Mouse (Mus musculus) lung, embryonic 15.5 days (tissue): ENCODE data around the gene Atp4b. TPM values are rescaled to one million over a fixed set of nuclear protein-coding genes. Genes with fewer than 3 reads are reported as not detected.
"Not testable (repeated sequence)": the region's sequence is repeated elsewhere in the genome, so short reads cannot be mapped to it uniquely, and the experiment has no call there.

Source experiments
- ATAC-seq: fragments of 200-750 bp; cut with Nextera tagmentation; 2 replicates; pipeline ENCODE4 v1.8.0; 2017; ENCODE audit warnings: moderate number of reproducible peaks, borderline replicate concordance; ENCODE audit not compliant: low FRiP score, low TSS enrichment; ENCODE audit errors: extremely low read depth
- H3K27ac ChIP-seq: fragments of 300-500 bp; sonication (generic); 2 replicates; pipeline ENCODE4 v1.5.1; 2015; ENCODE audit warnings: moderate library complexity, mild to moderate bottlenecking, inconsistent platforms
- H3K27me3 ChIP-seq: fragments of 300-500 bp; sonication (generic); 2 replicates; pipeline ENCODE4 v1.6.1; 2015; ENCODE audit warnings: inconsistent platforms
- H3K36me3 ChIP-seq: fragments of 300-500 bp; sonication (generic); 2 replicates; pipeline ENCODE4 v1.6.1; 2015; ENCODE audit warnings: inconsistent platforms
- H3K4me1 ChIP-seq: fragments of 300-500 bp; sonication (generic); 2 replicates; pipeline ENCODE4 v1.6.1; 2015; ENCODE audit warnings: inconsistent platforms
- H3K4me2 ChIP-seq: fragments of 300-500 bp; sonication (generic); 2 replicates; pipeline ENCODE4 v1.6.1; 2015; ENCODE audit warnings: inconsistent platforms, mild to moderate bottlenecking, moderate library complexity
- H3K4me3 ChIP-seq: fragments of 300-500 bp; sonication (generic); 2 replicates; pipeline ENCODE4 v1.5.1; 2015; ENCODE audit warnings: mild to moderate bottlenecking, inconsistent platforms
- H3K9ac ChIP-seq: fragments of 300-500 bp; sonication (generic); 2 replicates; pipeline ENCODE4 v1.6.1; 2015; ENCODE audit warnings: inconsistent platforms
- H3K9me3 ChIP-seq: fragments of 300-500 bp; sonication (generic); 2 replicates; pipeline ENCODE4 v1.6.1; 2016; ENCODE audit warnings: inconsistent platforms
- WGBS: fragments of 180-500 bp; shearing (Covaris S2); methylation state at CpG from one replicate; pipeline ENCODE4 v1.1.7; 2015; 5-methylcytosine and 5-hydroxymethylcytosine counted together
- polyA plus RNA-seq: library from polyadenylated mRNA; unstranded; fragments of >200 nt; fragmentation: Nextera tagmentation; extraction: Ambion mirVana; gene quantifications from 2 replicates; pipeline ENCODE4 v1.2.1, GENCODE M21; 2015

Gene Atp4b
- polyA plus RNA-seq, 1 experiment from 2014 or later: not detected

- WGBS: 82% methylated on average over 8 of the region's 8 CpGs
- H3K27me3 ChIP-seq: no peaks in the 10 kb centered on the region
- no peaks in the 10 kb centered on the region for H3K9me3 ChIP-seq
- H3K9ac ChIP-seq: no peak overlapping the region
- H3K4me3 ChIP-seq: no peak overlapping the region
- H3K36me3 ChIP-seq: peaks cover 49% of the 10 kb centered on the region
- H3K27ac ChIP-seq: no peak overlapping the region
- ATAC-seq: no peak
- peak overlapping the region; percentile 85 for H3K4me2 ChIP-seq
- peaks cover 16% of the 10 kb centered on the region for H3K4me1 ChIP-seq
These were observed 56.0 kb downstream of the Atp4b start for GRCm38 (mm10) chr8:13340650-13341049.

GRCm38 (mm10) chr8:13339646-13339990 is 57.0 kb downstream of the Atp4b start:
- 1% methylated on average over 11 of the region's 11 CpGs for WGBS
- Histone ChIP-seq H3K4me3 (peak overlapping the region; percentile 94), H3K4me1 (peaks cover 16% of the 10 kb centered on the region), H3K27ac (peak overlapping the region; percentile 82; the same call in 1 of the 2 replicates), H3K9ac (peak overlapping the region; percentile 96), H3K36me3 (peaks cover 39% of the 10 kb centered on the region), H3K4me2 (peak overlapping the region; percentile 85), H3K27me3 (no peaks in the 10 kb centered on the region), H3K9me3 (no peaks in the 10 kb centered on the region)
- no peak for ATAC-seq

GRCm38 (mm10) chr8:13338901-13339645 is 57.6 kb downstream of the Atp4b start:
- H3K9ac ChIP-seq: peak overlapping the region; percentile 96
- H3K27ac ChIP-seq: peak overlapping the region; percentile 82
- peak; percentile 58 for ATAC-seq
- no peaks in the 10 kb centered on the region for H3K9me3 ChIP-seq
- H3K36me3 ChIP-seq: peaks cover 34% of the 10 kb centered on the region
- WGBS: under 1% methylated on average over 66 of the region's 70 CpGs
- H3K27me3 ChIP-seq: no peaks in the 10 kb centered on the region
- peaks cover 16% of the 10 kb centered on the region for H3K4me1 ChIP-seq
- H3K4me2 ChIP-seq: peak overlapping the region; percentile 85
- peak overlapping the region; percentile 94 for H3K4me3 ChIP-seq

DNA sequence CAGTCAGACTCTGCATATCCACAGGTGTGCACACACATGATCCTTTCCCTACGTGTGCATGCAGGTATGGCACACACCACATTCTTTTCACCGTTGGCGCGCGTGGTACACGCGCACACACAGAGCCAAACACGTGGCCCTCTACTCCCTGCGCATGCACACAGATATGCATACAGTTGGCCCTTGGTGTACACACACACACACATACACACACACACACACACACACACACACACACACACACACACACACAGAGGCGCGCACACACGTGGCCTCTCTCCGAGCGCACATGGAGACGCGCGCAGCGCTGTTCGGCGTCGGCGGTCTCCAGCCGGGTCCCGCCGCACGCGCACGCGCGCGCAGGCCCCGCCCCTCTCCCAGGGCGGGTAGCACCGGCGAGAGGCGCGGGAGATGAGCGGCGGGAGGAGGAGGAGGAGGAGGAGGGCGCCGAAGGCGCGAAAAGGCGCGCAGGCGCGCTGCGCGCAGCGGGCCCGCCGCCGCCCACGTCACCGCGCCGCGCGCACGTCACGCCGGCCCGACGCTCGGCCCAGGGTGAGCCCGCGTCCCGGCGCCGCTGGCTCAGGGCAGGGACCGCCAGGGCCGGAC is 58.3 kb downstream of the Atp4b start, which contains the start of gene Tfdp1:
TSS of gene Tfdp1 (plus strand) at position 497 of the 606 bp plus-strand sequence.
- ATAC-seq: peak; percentile 93
- no peaks in the 10 kb centered on the region for H3K9me3 ChIP-seq
- H3K27me3 ChIP-seq: no peaks in the 10 kb centered on the region
- peak within 1 kb of the TSS; percentile 96 for H3K9ac ChIP-seq
- 1% methylated on average over 27 of the region's 72 CpGs for WGBS
- peak within 1 kb of the TSS; percentile 82 for H3K27ac ChIP-seq
- peaks cover 26% of the 10 kb centered on the region for H3K36me3 ChIP-seq
- H3K4me2 ChIP-seq: peak within 1 kb of the TSS; percentile 85
- H3K4me3 ChIP-seq: peak within 1 kb of the TSS; percentile 94
- peaks cover 16% of the 10 kb centered on the region for H3K4me1 ChIP-seq

GRCm38 (mm10) chr8:13337678-13338077 is 58.9 kb downstream of the Atp4b start:
- no peaks in the 10 kb centered on the region for H3K9me3 ChIP-seq
- no peak overlapping the region for H3K27ac ChIP-seq
- H3K4me2 ChIP-seq: peak overlapping the region; percentile 85
- H3K9ac ChIP-seq: peak overlapping the region; percentile 96; the same call in 1 of the 2 replicates
- 60% methylated on average over 3 of the region's 3 CpGs for WGBS
- 0 out of 2 replicates have a peak, but pooled peaks have one; percentile 0 for ATAC-seq
- H3K27me3 ChIP-seq: no peaks in the 10 kb centered on the region
- H3K36me3 ChIP-seq: peaks cover 22% of the 10 kb centered on the region
- no peak overlapping the region; the same call in 1 of the 2 replicates for H3K4me3 ChIP-seq
- H3K4me1 ChIP-seq: peaks cover 16% of the 10 kb centered on the region

- H3K27me3 ChIP-seq, H3K4me3 ChIP-seq, H3K27ac ChIP-seq, H3K9ac ChIP-seq, ATAC-seq, H3K4me2 ChIP-seq, H3K9me3 ChIP-seq: not testable (repeated sequence)
- Histone ChIP-seq H3K4me1 (peaks cover 16% of the 10 kb centered on the region), H3K36me3 (peaks cover 18% of the 10 kb centered on the region)
- 63% methylated on average over 6 of the region's 6 CpGs for WGBS
These were observed 59.4 kb downstream of the Atp4b start for GRCm38 (mm10) chr8:13337245-13337644.

Other genes starting within 250 kb of the Atp4b start
- gene Lamp1, start 237.7 kb downstream of the Atp4b start, polyA plus RNA-seq: 318 and 321 TPM in 2 replicates
- 6.2 and 6.6 TPM in 2 replicates for gene Grtp1, start 196.2 kb downstream of the Atp4b start, polyA plus RNA-seq
- gene Adprhl1, start 142.7 kb downstream of the Atp4b start, polyA plus RNA-seq: 3.4 and 6.0 TPM in 2 replicates
- gene Dcun1d2, start 108.7 kb downstream of the Atp4b start, polyA plus RNA-seq: 22.5 and 23.8 TPM in 2 replicates
- 36.8 and 41.0 TPM in 2 replicates for gene Tmco3, start 108.6 kb downstream of the Atp4b start, polyA plus RNA-seq
- 187 TPM in 2 replicates for gene Tfdp1, start 58.1 kb downstream of the Atp4b start, polyA plus RNA-seq
- 0.03 TPM in 1 of 2 replicates, not detected in the other for gene Grk1, start 8.3 kb upstream of the Atp4b start, polyA plus RNA-seq
- 0.67 and 0.75 TPM in 2 replicates for gene Tmem255b, start 38.4 kb upstream of the Atp4b start, polyA plus RNA-seq
- 74.8 and 85.7 TPM in 2 replicates for gene Gas6, start 97.7 kb upstream of the Atp4b start, polyA plus RNA-seq
- not detected in 2 replicates for gene 1700029H14Rik, start 165.6 kb upstream of the Atp4b start, polyA plus RNA-seq